Mouse (Mus musculus) forebrain, embryonic 16.5 days (tissue): Measurements from ENCODE around the gene Med29. TPM values are rescaled to one million over a fixed set of nuclear protein-coding genes. Genes with fewer than 3 reads are reported as not detected.

Source experiments
- ATAC-seq: fragments of 200-750 bp; cut with Nextera tagmentation; 2 replicates; pipeline ENCODE4 v1.8.0; 2017; ENCODE audit warnings: mild to moderate bottlenecking, moderate library complexity
- H3K27ac ChIP-seq: fragments of 300-500 bp; sonication (generic); 2 replicates; pipeline ENCODE4 v1.5.1; 2014; ENCODE audit warnings: low read length, control low read depth
- H3K27me3 ChIP-seq: fragments of 300-500 bp; sonication (generic); replicated peaks from 2 replicates; pipeline ENCODE4 v1.6.1; 2014; ENCODE audit warnings: low read length; ENCODE audit not compliant: control insufficient read depth, insufficient read depth
- H3K36me3 ChIP-seq: fragments of 300-500 bp; sonication (generic); 2 replicates; pipeline ENCODE4 v1.6.1; 2014; ENCODE audit not compliant: control insufficient read depth, insufficient read depth
- H3K4me1 ChIP-seq: fragments of 300-500 bp; sonication (generic); replicated peaks from 2 replicates; pipeline ENCODE4 v1.6.1; 2014; ENCODE audit warnings: low read length; ENCODE audit not compliant: control insufficient read depth, insufficient read depth
- H3K4me2 ChIP-seq: fragments of 300-500 bp; sonication (generic); 2 replicates; pipeline ENCODE4 v1.6.1; 2014; ENCODE audit warnings: mild to moderate bottlenecking, low read length, control low read depth
- H3K4me3 ChIP-seq: fragments of 300-500 bp; sonication (generic); replicated peaks from 2 replicates; pipeline ENCODE4 v1.5.1; 2014; ENCODE audit warnings: mild to moderate bottlenecking, low read length, control low read depth
- H3K9ac ChIP-seq: fragments of 300-500 bp; sonication (generic); replicated peaks from 2 replicates; pipeline ENCODE4 v1.6.1; 2014; ENCODE audit warnings: low read depth, low read length, control low read depth
- H3K9me3 ChIP-seq: fragments of 300-500 bp; sonication (generic); 2 replicates; pipeline ENCODE4 v1.6.1; 2016; ENCODE audit warnings: low read length; ENCODE audit not compliant: control insufficient read depth
- WGBS: fragments of 180-500 bp; shearing (Covaris S2); extraction: QIAGEN DNeasy Blood & Tissue Kit; methylation state at CpG from one replicate; pipeline ENCODE4 v1.1.7; 2014; 5-methylcytosine and 5-hydroxymethylcytosine counted together
- polyA plus RNA-seq: library from polyadenylated mRNA; unstranded; fragments of >200 nt; fragmentation: Nextera tagmentation; extraction: Ambion mirVana; gene quantifications from 2 replicates; pipeline ENCODE4 v1.2.1, GENCODE M21; 2015

The Med29 gene
- polyA plus RNA-seq, 1 experiment from 2014 or later, result 39.9 TPM

GRCm38 (mm10) chr7:28360291-28360690, 32.2 kb downstream of the Med29 start:
- no peak for ATAC-seq
- no peaks in the 10 kb centered on the region for H3K27me3 ChIP-seq
- H3K27ac ChIP-seq, result no peak overlapping the region
- no peak overlapping the region for H3K9ac ChIP-seq
- H3K4me1 ChIP-seq, result peaks cover 3% of the 10 kb centered on the region
- WGBS, result 95% methylated on average over 6 of the region's 6 CpGs
- H3K9me3 ChIP-seq, result no peaks in the 10 kb centered on the region
- no peak overlapping the region for H3K4me2 ChIP-seq
- peaks cover 23% of the 10 kb centered on the region for H3K36me3 ChIP-seq
- no peak overlapping the region for H3K4me3 ChIP-seq

GRCm38 (mm10) chr7:28359854-28360253, 32.7 kb downstream of the Med29 start:
- Histone ChIP-seq H3K4me3 (no peak overlapping the region), H3K27ac (no peak overlapping the region), H3K9ac (no peak overlapping the region), H3K4me2 (no peak overlapping the region), H3K9me3 (no peaks in the 10 kb centered on the region), H3K36me3 (peaks cover 21% of the 10 kb centered on the region), H3K4me1 (peaks cover 3% of the 10 kb centered on the region), H3K27me3 (no peaks in the 10 kb centered on the region)
- WGBS, result 91% methylated on average over 10 of the region's 10 CpGs
- ATAC-seq, result no peak

GRCm38 (mm10) chr7:28358431-28358830, 34.1 kb downstream of the Med29 start:
- 47% methylated on average over 7 of the region's 7 CpGs for WGBS
- peaks cover 3% of the 10 kb centered on the region for H3K4me1 ChIP-seq
- no peak overlapping the region for H3K27ac ChIP-seq
- H3K4me2 ChIP-seq, result no peak overlapping the region
- no peaks in the 10 kb centered on the region for H3K27me3 ChIP-seq
- peaks cover 20% of the 10 kb centered on the region for H3K36me3 ChIP-seq
- no peaks in the 10 kb centered on the region for H3K9me3 ChIP-seq
- H3K4me3 ChIP-seq, result no peak overlapping the region
- no peak overlapping the region for H3K9ac ChIP-seq
- ATAC-seq, result no peak

- Histone ChIP-seq H3K27ac (no peak overlapping the region; the same call in 1 of the 2 replicates), H3K4me3 (no peak overlapping the region), H3K4me1 (peaks cover 3% of the 10 kb centered on the region), H3K27me3 (no peaks in the 10 kb centered on the region), H3K4me2 (no peak overlapping the region), H3K36me3 (peaks cover 24% of the 10 kb centered on the region), H3K9ac (peak overlapping the region; percentile 1; the same call in 1 of the 2 replicates), H3K9me3 (no peaks in the 10 kb centered on the region)
- 1% methylated on average over 5 of the region's 5 CpGs for WGBS
- ATAC-seq, result no peak
Measured at GRCm38 (mm10) chr7:28357984-28358383, 34.5 kb downstream of the Med29 start.

- Histone ChIP-seq H3K4me3 (no peak overlapping the region), H3K4me1 (peaks cover 3% of the 10 kb centered on the region), H3K9ac (no peak overlapping the region), H3K27me3 (no peaks in the 10 kb centered on the region), H3K4me2 (no peak overlapping the region), H3K36me3 (peaks cover 18% of the 10 kb centered on the region), H3K9me3 (no peaks in the 10 kb centered on the region), H3K27ac (no peak overlapping the region)
- ATAC-seq, result no peak; the same call in 1 of the 2 replicates
- WGBS, result 1% methylated on average over 5 of the region's 5 CpGs
Measured at GRCm38 (mm10) chr7:28356981-28357380, 35.5 kb downstream of the Med29 start.

GRCm38 (mm10) chr7:28355221-28355620, 37.3 kb downstream of the Med29 start:
- peaks cover 14% of the 10 kb centered on the region for H3K36me3 ChIP-seq
- no peak for ATAC-seq
- no peak overlapping the region for H3K4me3 ChIP-seq
- H3K9ac ChIP-seq, result no peak overlapping the region
- no peak overlapping the region for H3K4me2 ChIP-seq
- H3K4me1 ChIP-seq, result peaks cover 11% of the 10 kb centered on the region
- no peaks in the 10 kb centered on the region for H3K9me3 ChIP-seq
- no peak overlapping the region for H3K27ac ChIP-seq
- H3K27me3 ChIP-seq, result no peaks in the 10 kb centered on the region
- WGBS, result 86% methylated on average over 3 of the region's 3 CpGs

GRCm38 (mm10) chr7:28354596-28354995, 37.9 kb downstream of the Med29 start:
- Histone ChIP-seq H3K9ac (no peak overlapping the region), H3K27me3 (no peaks in the 10 kb centered on the region), H3K36me3 (peaks cover 12% of the 10 kb centered on the region), H3K4me1 (peaks cover 17% of the 10 kb centered on the region), H3K27ac (no peak overlapping the region), H3K9me3 (no peaks in the 10 kb centered on the region), H3K4me3 (no peak overlapping the region), H3K4me2 (no peak overlapping the region)
- 88% methylated on average over 3 of the region's 3 CpGs for WGBS
- no peak for ATAC-seq

- WGBS, result 91% methylated on average over 3 of the region's 3 CpGs
- H3K27me3 ChIP-seq, result no peaks in the 10 kb centered on the region
Measured at GRCm38 (mm10) chr7:28354113-28354581, 38.4 kb downstream of the Med29 start.

GRCm38 (mm10) chr7:28353267-28353666, 39.2 kb downstream of the Med29 start:
- no peak overlapping the region for H3K27ac ChIP-seq
- no peaks in the 10 kb centered on the region for H3K27me3 ChIP-seq
- peaks cover 18% of the 10 kb centered on the region for H3K4me1 ChIP-seq
- no peak overlapping the region for H3K4me2 ChIP-seq
- H3K9ac ChIP-seq, result no peak overlapping the region
- H3K36me3 ChIP-seq, result peaks cover 11% of the 10 kb centered on the region
- 100% methylated on average over 2 of the region's 2 CpGs for whole genome bisulfite sequencing
- no peak overlapping the region for H3K4me3 ChIP-seq
- no peak for ATAC-seq
- H3K9me3 ChIP-seq, result no peaks in the 10 kb centered on the region

More at GRCm38 (mm10) chr7:28354113-28354581, 38.4 kb downstream of the Med29 start:
- no peak for ATAC-seq
- Histone ChIP-seq H3K27ac (no peak overlapping the region), H3K9me3 (no peaks in the 10 kb centered on the region), H3K9ac (no peak overlapping the region), H3K36me3 (peaks cover 11% of the 10 kb centered on the region), H3K4me2 (no peak overlapping the region), H3K4me3 (no peak overlapping the region), H3K4me1 (peaks cover 18% of the 10 kb centered on the region)

GRCm38 (mm10) chr7:28351676-28352191, 40.8 kb downstream of the Med29 start:
- ATAC-seq, result no peak
- peaks cover 15% of the 10 kb centered on the region for H3K4me1 ChIP-seq
- H3K9ac ChIP-seq, result peak overlapping the region; percentile 94; the same call in 1 of the 2 replicates
- WGBS, result 48% methylated on average over 4 of the region's 4 CpGs
- peak overlapping the region; percentile 86 for H3K4me2 ChIP-seq
- H3K9me3 ChIP-seq, result no peaks in the 10 kb centered on the region
- no peaks in the 10 kb centered on the region for H3K27me3 ChIP-seq
- peaks cover 11% of the 10 kb centered on the region for H3K36me3 ChIP-seq
- H3K27ac ChIP-seq, result no peak overlapping the region
- peak overlapping the region; percentile 86 for H3K4me3 ChIP-seq
